Mouse (Mus musculus): Measurements from ENCODE around the gene St6galnac1. TPM values are rescaled to one million over a fixed set of nuclear protein-coding genes. Genes with fewer than 3 reads are reported as not detected.

The St6galnac1 gene
- polyA plus RNA-seq, 1 experiment from 2014 or later = not detected

DNA sequence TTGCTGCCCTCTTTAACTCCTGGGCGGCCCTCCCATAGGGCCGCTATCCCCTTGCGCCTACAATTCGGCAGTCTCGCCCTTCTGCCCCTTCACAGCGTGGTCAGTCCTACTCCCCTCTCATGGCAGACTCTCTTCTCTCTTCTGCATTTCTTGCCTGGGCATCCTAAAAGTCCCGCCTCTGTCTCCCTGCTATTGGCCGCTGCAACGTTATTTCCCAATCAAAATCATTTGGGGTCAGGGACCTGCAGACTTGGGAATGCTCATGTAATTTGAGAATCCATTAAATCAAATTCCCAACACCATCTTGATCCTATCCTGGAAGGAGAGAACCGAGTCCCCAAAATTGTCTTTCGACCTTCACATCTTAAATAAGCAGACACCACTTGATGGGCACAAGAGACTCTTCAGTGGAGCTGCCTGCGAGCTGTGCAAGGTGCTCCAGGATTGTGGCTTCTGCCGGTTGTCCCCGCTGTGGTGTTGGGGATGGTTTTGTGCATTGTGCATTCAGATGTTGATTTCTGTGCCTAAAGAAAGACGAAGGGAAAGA is 54.9 kb downstream of the St6galnac1 start:
- H3K4me3 ChIP-seq = no peak overlapping the region
- no peak overlapping the region for H3K27ac ChIP-seq
- 89% methylated on average over 15 of the region's 15 CpGs for WGBS
- H3K4me2 ChIP-seq (replicated peaks) = no peak overlapping the region
- ATAC-seq (ENCODE audit: low FRiP score) = no peak
- no peak overlapping the region for H3K9ac ChIP-seq
- H3K4me1 ChIP-seq = peaks cover 9% of the 10 kb centered on the region; the same call in 1 of the 2 replicates
- H3K9me3 ChIP-seq (replicated peaks) = peaks cover 13% of the 10 kb centered on the region; the same call in 1 of the 2 replicates
- no peaks in the 10 kb centered on the region for H3K27me3 ChIP-seq
- H3K36me3 ChIP-seq = no peaks in the 10 kb centered on the region

Other genes starting within 250 kb of the St6galnac1 start
- 8.9 and 10.2 TPM in 2 replicates for gene Sphk1, start 244.6 kb downstream of the St6galnac1 start, polyA plus RNA-seq (2016; fragmentation: Nextera tagmentation; extraction: Ambion mirVana)
- 23.6 and 27.6 TPM in 2 replicates for gene Ube2o, start 194.1 kb downstream of the St6galnac1 start, polyA plus RNA-seq (2016; fragmentation: Nextera tagmentation; extraction: Ambion mirVana)
- 0.15 TPM in 1 of 2 replicates, not detected in the other for gene Aanat, start 189.1 kb downstream of the St6galnac1 start, polyA plus RNA-seq (2016; fragmentation: Nextera tagmentation; extraction: Ambion mirVana)
- gene Rhbdf2, start 148.5 kb downstream of the St6galnac1 start, polyA plus RNA-seq (2016; fragmentation: Nextera tagmentation; extraction: Ambion mirVana) = 3.7 and 4.5 TPM in 2 replicates
- gene Prcd, start 122.0 kb downstream of the St6galnac1 start, polyA plus RNA-seq (2016; fragmentation: Nextera tagmentation; extraction: Ambion mirVana) = 0.34 and 0.43 TPM in 2 replicates
- gene Cygb, start 121.2 kb downstream of the St6galnac1 start, polyA plus RNA-seq (2016; fragmentation: Nextera tagmentation; extraction: Ambion mirVana) = 4.5 and 5.9 TPM in 2 replicates
- gene Mxra7, start 52.5 kb upstream of the St6galnac1 start, polyA plus RNA-seq (2016; fragmentation: Nextera tagmentation; extraction: Ambion mirVana) = 95.0 and 105 TPM in 2 replicates
- gene Mettl23, start 67.8 kb upstream of the St6galnac1 start, polyA plus RNA-seq (2016; fragmentation: Nextera tagmentation; extraction: Ambion mirVana) = 56.1 and 64.9 TPM in 2 replicates
- 82.3 and 82.9 TPM in 2 replicates for gene Jmjd6, start 67.9 kb upstream of the St6galnac1 start, polyA plus RNA-seq (2016; fragmentation: Nextera tagmentation; extraction: Ambion mirVana)
- gene Mfsd11, start 76.9 kb upstream of the St6galnac1 start, polyA plus RNA-seq (2016; fragmentation: Nextera tagmentation; extraction: Ambion mirVana) = 43.3 and 47.6 TPM in 2 replicates
- 822 and 828 TPM in 2 replicates for gene Srsf2, start 77.6 kb upstream of the St6galnac1 start, polyA plus RNA-seq (2016; fragmentation: Nextera tagmentation; extraction: Ambion mirVana)
- 23.8 TPM in 2 replicates for gene Mgat5b, start 143.4 kb upstream of the St6galnac1 start, polyA plus RNA-seq (2016; fragmentation: Nextera tagmentation; extraction: Ambion mirVana)

Measured in hindbrain, embryonic 12.5 days (tissue).